In genomic region chr12:78099761-78100160, GRCm38 (mm10) we compare ENCODE assay signal across 12 mouse cellular contexts.
DNase-seq lines count a peak whose midpoint lies in the region; ATAC-seq lines count a peak whose summit lies in the region.
"Had no signal": no experiment of that assay in that cellular context is flagged by ENCODE, and none has a peak within 500 bp of the region (broad histone marks: within the 10 kb centered on the region; RNA-seq: fewer than 3 reads in every experiment).

No protein-coding gene starts in this region.

- DNase-seq in heart, embryonic 10.5 days (ENCODE audit: low spot score): peak; percentile 76
- peak; percentile 25 for DNase-seq in ovary, adult 18-20 months (ENCODE audit: low spot score)
- no peak for DNase-seq in ovary, postnatal 36 days (ENCODE audit: low spot score)
- peak; percentile 74 to 83 for DNase-seq in cerebellum, postnatal 10 days
- DNase-seq in testis, postnatal 10 days (ENCODE audit: low spot score): peak; percentile 51
- DNase-seq in forebrain, embryonic 10.5 days (ENCODE audit: extremely low spot score, low spot score): no peak
- DNase-seq: kidney, postnatal 36 days; lung, adult 18-20 months had no signal

- no peak overlapping the region for H3K27ac ChIP-seq in heart, embryonic 10.5 days
- no peak overlapping the region for H3K27ac ChIP-seq in heart, embryonic 11.5 days (ENCODE audit: low read depth, low read length)
- no peak overlapping the region for H3K27ac ChIP-seq in forebrain, embryonic 10.5 days
- H3K27ac ChIP-seq: neural tube, embryonic 13.5 days had no signal

- no peak overlapping the region for H3K4me2 ChIP-seq in heart, embryonic 11.5 days
- H3K4me2 ChIP-seq: neural tube, embryonic 13.5 days had no signal

- no peak overlapping the region for H3K9ac ChIP-seq in heart, embryonic 11.5 days (ENCODE audit: low read depth, low read length)
- H3K9ac ChIP-seq: neural tube, embryonic 13.5 days had no signal

- H3K36me3 ChIP-seq in heart, embryonic 10.5 days: no peaks in the 10 kb centered on the region
- no peaks in the 10 kb centered on the region for H3K36me3 ChIP-seq in heart, embryonic 11.5 days (ENCODE audit: control insufficient read depth, insufficient read depth, low read length)
- H3K36me3 ChIP-seq in forebrain, embryonic 10.5 days (replicated peaks): no peaks in the 10 kb centered on the region
- H3K36me3 ChIP-seq: neural tube, embryonic 13.5 days had no signal

- no peak overlapping the region for H3K4me3 ChIP-seq in heart, embryonic 10.5 days
- H3K4me3 ChIP-seq in heart, embryonic 11.5 days (ENCODE audit: low read depth, low read length): no peak overlapping the region
- H3K4me3 ChIP-seq in forebrain, embryonic 10.5 days: no peak overlapping the region
- H3K4me3 ChIP-seq: neural tube, embryonic 13.5 days had no signal

- no peaks in the 10 kb centered on the region for H3K27me3 ChIP-seq in heart, embryonic 10.5 days (ENCODE audit: insufficient read depth, poor library complexity, severe bottlenecking)
- no peaks in the 10 kb centered on the region for H3K27me3 ChIP-seq in heart, embryonic 11.5 days (ENCODE audit: control insufficient read depth, insufficient read depth, low read length)
- H3K27me3 ChIP-seq in forebrain, embryonic 10.5 days (ENCODE audit: poor library complexity, severe bottlenecking): no peaks in the 10 kb centered on the region
- H3K27me3 ChIP-seq: neural tube, embryonic 13.5 days had no signal

- ATAC-seq in heart, embryonic 11.5 days (replicated peaks; ENCODE audit: insufficient number of reproducible peaks, low FRiP score, low TSS enrichment): no peak
- ATAC-seq in erythroid progenitor cell, adult 5-6 weeks (replicated peaks; ENCODE audit: low FRiP score, poor library complexity, severe bottlenecking): no peak
- ATAC-seq: CD4-positive, CD25-positive, alpha-beta regulatory T cell, adult 4 months had no signal

- WGBS in heart, embryonic 10.5 days: 50% methylated on average over 4 of the region's 4 CpGs
- 52% methylated on average over 4 of the region's 4 CpGs for WGBS in heart, embryonic 11.5 days (ENCODE audit: insufficient replicate concordance)
- 68% methylated on average over 4 of the region's 4 CpGs for WGBS in forebrain, embryonic 10.5 days

- no peaks in the 10 kb centered on the region for H3K9me3 ChIP-seq in heart, embryonic 10.5 days
- H3K9me3 ChIP-seq in heart, embryonic 11.5 days (replicated peaks; ENCODE audit: control insufficient read depth, low read length): no peaks in the 10 kb centered on the region
- no peaks in the 10 kb centered on the region for H3K9me3 ChIP-seq in forebrain, embryonic 10.5 days
- H3K9me3 ChIP-seq: neural tube, embryonic 13.5 days had no signal

- H3K4me1 ChIP-seq in heart, embryonic 10.5 days: no peaks in the 10 kb centered on the region
- H3K4me1 ChIP-seq in heart, embryonic 11.5 days (ENCODE audit: control insufficient read depth, insufficient read depth, low read length): no peaks in the 10 kb centered on the region
- H3K4me1 ChIP-seq in forebrain, embryonic 10.5 days: peaks cover 4% of the 10 kb centered on the region
- H3K4me1 ChIP-seq: neural tube, embryonic 13.5 days had no signal

Comparison
In these comparisons a context has a peak if more than half of its experiments do, and no peak if none do; other contexts are left out.
1. DNase-seq: peak in heart, embryonic 10.5 days (single experiment), ovary, adult 18-20 months (single experiment), cerebellum, postnatal 10 days (2 of 2) and testis, postnatal 10 days (single experiment); none in ovary, postnatal 36 days (single experiment) and forebrain, embryonic 10.5 days (single experiment).